Mouse (Mus musculus): ENCODE results near the gene Lrrc32.
A peak's percentile ranks its signal among the peaks of the same experiment; 100 is the strongest.

Lrrc32 gene

DNA sequence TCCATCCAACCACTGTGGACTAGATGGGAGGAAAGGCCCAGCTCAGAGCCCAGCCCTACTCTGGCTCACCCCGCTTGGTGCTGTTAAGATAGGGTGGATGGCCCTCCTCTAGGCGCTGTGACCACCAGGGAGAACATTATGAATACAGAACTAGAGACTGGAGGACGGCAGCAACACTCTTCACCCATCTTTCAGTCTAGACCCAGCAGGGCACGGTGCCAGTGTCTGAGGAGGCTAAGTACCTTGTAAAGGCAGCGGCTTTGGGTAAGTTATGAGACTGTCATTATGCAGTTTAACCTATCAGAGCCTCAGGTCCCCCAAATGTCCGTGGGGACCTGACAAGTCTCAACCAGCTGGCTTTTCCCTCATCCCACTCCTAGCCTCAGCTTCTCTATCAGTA, at the start of gene Lrrc32:
TSS of gene Lrrc32 (plus strand) at position 153 of the 400 bp plus-strand sequence.
- no peak for DNase-seq

DNA sequence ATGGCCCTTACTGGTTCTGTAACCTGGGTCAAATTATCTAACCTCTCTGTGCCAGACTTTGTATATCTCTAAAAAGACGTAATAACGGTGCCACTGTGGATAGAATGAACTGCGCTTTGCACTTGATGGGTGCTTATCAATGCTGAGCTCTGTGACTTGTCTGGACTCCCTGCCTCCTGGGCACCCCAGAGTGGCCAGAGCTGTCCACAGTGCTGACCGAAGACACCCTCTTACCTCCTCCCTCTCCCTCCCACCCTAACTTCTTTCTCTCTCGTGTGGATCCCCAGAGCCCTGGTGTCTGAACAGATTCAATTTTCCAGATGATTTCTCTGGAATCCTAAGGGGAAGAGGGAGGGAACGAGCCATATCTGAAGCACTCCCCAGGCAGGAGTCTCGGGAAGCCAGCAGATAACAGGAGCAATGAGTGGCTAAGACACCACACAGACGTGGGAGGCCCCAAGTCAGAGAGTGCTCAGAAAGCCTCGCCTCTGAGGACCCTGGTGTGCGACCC, 49.1 kb upstream of the Lrrc32 start, which contains the start of gene Gucy2d:
TSS of gene Gucy2d (plus strand) at position 461 of the 511 bp plus-strand sequence.
- DNase-seq, result no peak

DNA sequence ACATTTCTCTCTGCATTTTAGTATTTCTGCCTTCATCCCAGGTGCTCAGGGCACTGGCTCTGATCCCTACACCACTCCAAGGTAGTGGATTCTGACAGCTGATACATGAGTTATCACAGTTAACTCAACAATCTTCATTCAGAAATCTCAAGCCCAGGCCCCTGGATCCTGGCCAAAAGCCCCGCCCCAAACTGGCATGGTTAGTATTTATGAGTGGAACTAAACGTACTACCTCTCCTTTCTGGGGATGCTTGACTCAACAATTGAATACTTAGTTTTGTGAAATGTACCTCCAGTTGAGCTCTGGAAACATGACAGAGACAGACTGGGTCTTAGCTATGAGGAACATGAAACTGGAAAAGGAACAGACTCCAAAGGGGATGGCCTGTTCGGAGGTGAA, 42.2 kb upstream of the Lrrc32 start:
- no peak for DNase-seq

DNA sequence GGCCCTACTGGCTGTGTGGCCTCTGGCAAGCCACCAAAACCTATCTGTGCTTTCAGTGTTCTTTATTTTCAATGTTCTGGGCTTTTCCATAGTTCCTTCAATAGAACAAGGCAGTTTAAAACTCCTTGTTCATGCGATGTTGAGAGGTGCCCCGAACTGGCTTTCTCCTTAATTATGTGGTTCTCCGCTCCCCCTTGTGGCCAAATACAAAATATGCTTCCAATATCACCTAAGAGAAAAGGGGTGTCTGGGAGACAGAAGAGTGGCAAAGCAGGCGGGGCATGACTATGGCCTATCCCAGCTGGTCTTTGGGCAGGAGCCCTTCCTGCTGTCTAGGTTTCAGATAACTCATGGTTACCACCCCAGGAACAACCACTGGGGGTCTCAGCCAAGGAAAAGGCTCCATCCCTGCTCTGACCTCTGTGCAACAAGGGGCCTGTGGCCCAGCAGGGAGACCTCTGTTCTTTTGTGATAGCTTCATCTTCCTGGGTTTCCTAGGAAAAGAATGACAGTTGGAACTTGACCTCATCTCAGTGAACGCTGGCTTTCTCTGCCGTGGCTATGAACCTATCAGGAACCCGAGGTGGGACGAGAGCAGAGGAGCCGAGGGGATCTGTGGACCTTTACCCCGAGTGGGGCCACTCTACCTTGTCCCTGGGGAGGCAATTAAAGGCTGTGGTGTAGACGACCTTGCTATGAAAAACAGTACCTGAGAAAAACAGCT, 41.3 kb upstream of the Lrrc32 start:
- peak; percentile 28 to 36 for DNase-seq

DNA sequence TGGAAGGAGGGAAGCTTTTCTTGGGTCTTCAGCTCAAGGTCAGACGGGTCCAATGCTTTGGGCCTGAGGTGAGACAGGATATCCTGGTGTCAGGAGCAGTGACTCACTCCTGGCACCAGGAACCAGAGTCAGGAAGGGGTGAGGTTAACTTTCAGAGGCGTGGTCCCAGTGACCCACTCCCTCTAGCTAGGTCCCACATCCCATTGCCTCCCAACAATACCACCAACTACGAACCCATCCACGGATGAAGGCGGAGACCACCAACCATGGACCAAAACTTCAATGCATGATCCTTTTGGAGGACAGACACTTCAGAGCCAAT, 40.8 kb upstream of the Lrrc32 start:
- no peak for DNase-seq

GRCm38 (mm10) chr7:98449696-98450095, 39.4 kb upstream of the Lrrc32 start:
- DNase-seq, result no peak

GRCm38 (mm10) chr7:98454397-98455120, 34.5 kb upstream of the Lrrc32 start:
- DNase-seq, result no peak

- no peak for DNase-seq
Observed at GRCm38 (mm10) chr7:98460319-98460718, 28.8 kb upstream of the Lrrc32 start.

DNA sequence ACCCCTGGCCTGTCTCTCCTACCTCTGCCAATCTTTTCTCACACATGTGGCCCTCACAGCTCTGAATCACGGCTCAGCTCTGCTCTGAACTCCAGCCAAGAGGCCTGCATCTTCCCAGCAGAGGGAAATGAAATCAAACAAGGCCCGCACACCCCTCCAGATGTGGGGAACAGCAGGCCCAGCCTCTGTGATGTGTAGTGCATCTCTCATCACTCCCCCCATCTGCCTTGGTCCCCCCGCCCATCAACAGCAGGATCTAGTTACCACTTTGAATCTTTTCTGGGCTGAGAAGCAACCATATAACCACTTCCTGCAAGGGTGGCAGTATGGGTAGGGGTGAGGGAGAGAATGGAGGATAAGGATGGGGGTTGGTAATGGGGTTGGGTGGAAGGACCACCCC, 20.0 kb upstream of the Lrrc32 start:
- DNase-seq, result no peak

DNA sequence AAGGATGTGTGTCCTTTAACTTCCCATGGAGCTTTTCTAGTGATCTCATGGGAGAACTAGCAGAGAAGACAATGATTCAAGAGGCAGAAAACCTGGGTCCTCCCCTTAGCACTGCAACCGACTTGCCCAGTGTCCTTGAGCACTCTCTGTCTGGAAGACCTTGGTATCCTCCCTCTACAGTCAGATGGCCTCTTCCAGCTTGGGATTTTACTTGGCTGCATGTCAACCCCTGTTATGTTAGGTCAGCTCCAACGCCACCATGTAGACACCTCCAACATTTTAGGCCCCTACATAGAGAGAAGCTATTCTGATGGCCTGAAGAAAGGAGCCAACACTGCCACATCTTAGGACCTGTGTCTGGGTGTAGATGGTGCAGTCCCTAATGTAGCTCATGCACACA, 16.6 kb upstream of the Lrrc32 start:
- DNase-seq, result no peak

DNA sequence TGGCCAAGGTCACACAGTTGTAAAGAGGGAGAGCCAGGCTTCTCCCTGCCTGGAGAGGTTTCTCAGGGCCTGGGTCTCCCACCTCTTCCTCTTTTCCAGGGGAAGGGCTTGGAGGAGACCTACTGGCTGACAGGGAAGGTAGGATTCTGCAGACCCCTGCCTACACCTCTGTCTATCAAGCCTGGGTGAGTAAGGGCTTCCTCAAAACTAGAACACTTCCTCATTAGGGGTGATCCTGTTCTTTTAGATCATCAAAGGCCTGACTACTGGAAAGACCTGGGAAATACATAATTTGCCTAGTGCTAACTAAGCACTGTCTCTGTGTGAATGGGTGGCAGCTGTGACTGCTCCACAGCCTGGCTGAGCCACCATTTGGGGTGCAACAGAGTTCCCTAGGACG, 14.5 kb upstream of the Lrrc32 start:
- no peak for DNase-seq

GRCm38 (mm10) chr7:98477153-98477552, 11.9 kb upstream of the Lrrc32 start:
- peak; percentile 61 to 62 for DNase-seq

- DNase-seq, result no peak
Observed at GRCm38 (mm10) chr7:98480481-98480880, 8.6 kb upstream of the Lrrc32 start.

DNA sequence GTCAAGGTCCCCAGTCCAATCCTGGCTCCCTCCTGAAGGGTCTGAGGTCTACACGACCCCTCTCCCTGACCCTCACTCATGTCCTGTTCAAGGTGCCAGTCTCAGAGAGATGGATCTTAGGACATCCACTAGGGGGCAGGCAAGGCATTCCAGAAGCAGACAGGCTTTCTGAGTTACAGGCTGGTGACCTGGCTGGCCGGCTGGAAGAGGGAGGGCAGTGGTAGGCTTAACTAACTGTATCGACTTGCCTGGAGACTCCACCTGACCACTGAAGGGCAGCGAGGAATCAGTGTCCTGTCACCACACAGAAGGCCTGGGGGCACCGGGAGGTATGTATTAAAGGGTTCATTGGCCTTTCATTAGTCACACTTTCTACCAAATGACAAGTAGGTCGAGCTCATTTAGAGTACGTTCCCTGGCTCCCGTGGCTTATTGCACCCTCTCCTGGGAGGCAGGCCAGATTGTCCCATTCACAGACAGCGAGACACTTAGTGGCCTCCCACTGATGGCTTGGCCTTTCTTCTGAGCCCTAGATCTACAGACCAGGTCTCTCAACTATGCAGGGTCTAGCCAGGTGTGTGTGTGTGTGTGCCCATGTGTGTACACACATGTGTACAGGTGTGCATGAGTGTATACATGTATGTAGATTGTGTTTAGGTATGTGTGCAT, 7.9 kb upstream of the Lrrc32 start:
- peak; percentile 87 to 88 for DNase-seq

GRCm38 (mm10) chr7:98481861-98482260, 7.2 kb upstream of the Lrrc32 start:
- no peak for DNase-seq

DNA sequence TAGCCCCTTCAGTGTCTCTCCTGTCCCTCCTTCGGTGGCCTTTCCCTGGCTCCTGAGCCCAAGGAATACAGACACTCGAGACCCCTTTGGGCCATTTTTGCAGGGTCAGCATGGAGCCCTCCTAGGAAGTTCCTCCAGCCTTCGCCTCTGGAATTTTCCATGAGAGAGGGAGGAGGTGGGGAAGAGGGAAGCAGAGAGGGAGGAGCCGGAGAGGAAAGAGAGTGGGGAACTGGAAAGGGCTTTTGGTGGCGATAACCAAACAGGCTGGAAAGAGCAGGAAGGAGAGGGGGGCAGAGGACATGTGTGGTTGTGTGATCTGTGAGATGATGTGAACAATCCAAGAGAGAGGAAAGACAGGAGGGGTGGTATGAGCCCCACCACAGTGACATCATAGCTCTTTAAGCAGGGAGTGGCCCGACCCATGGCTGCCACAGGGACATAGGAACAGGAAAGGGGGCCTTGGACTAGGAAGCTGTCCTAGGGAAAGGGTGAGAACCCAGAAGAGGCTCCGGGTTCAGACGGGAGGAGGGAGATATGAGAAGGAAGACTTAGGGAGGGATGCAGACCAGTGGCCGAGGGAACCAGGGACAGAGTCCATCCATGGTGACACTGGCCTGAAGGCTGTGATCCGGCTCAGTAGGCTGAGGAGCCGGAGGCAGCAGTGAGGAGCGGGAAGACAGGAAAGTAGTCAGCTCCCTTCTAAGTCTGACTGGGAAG, 6.4 kb upstream of the Lrrc32 start:
- DNase-seq, result no peak

DNA sequence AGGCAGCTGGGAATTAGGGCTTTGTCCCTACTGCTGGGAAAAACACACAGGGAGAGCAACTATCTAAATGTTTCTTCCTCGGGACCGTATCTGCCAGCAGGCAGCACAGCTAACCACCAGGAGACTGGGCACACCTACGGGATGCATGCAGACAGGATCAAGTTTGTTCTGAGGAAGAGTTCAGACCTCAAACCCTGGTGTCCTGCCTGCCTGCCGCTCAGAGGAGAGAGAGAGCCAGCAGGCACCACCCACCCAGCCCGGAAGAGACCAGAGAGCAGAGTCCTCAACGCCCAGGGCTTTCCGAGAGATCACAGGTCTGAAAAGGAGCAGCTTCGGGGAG, 5.8 kb upstream of the Lrrc32 start:
- DNase-seq, result no peak

DNA sequence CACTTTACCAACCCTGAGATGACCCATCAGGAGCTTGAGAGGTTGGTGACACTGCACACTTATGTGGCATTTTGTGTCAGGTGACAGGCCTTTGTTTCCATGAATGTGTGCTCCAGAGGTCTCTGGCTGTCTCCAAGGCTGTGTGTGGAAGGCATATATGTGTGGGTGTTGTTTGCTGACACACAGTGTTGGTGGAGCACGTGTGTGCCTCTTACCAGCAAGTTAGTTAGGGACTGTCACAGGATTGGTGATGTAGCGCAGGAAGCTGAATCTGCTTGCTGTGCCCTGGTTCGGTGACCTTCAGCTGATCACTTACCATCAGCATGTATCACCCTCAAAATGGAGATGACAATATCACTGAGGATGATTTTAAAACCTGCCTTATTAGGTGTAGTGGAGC, 4.2 kb upstream of the Lrrc32 start:
- no peak for DNase-seq

DNA sequence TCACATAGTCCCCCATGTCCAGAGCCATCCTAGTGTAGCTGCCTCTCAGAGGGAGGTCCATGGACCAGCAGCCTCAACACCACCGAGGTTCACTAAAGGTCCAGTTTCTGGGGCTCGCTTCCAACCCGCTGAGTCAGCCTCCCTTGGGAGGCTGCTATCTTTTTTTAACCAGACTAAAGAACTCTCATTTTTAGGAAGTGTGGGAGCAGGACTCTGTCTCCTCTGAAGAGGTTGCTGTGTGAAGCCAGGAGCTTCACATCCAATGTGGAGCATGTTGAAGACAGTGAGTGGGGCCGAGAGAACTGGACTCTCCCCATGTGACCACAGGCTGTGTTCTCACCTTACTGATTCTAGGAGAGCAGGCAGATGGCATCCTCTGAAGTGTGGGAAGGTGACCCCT, 3.6 kb upstream of the Lrrc32 start:
- DNase-seq, result no peak

DNA sequence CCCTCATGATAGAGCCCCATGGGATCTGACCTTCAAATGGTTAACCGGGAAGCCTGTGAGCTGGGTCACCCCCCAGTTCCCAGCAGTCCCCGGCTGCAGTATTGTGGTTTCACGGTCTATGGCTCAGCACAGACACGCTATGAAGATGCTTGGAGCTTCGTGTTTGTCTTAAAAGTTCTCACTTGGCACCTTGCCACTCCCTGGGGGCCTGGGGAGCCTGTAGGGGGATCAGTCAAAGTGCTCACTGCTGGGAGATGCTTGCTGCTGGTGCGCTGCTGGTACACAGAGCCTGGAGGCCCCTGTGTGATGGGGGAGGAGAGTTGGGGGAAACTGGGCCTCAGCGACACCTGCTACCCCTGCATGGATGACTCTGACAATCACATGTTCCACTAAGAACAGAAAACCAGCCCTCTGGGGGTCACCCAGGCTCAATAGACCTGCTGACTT, 2.6 kb upstream of the Lrrc32 start:
- DNase-seq, result no peak

- no peak for DNase-seq
Observed at GRCm38 (mm10) chr7:98487202-98487980, 1.7 kb upstream of the Lrrc32 start.

GRCm38 (mm10) chr7:98488398-98489130, 519 bp upstream of the Lrrc32 start:
- DNase-seq, result no peak

Data from cerebellum, adult 18-20 months (tissue).